Mouse (Mus musculus) bone marrow macrophage, adult 2 months (primary cell): ENCODE data around the gene Myh7b.

ENCODE experiments used
- CTCF ChIP-seq: IDR thresholded peaks from 2 replicates; pipeline ENCODE4 v1.5.1; 2012; ENCODE audit warnings: low read depth, mild to moderate bottlenecking, low read length, moderate library complexity
- POLR2A ChIP-seq: IDR thresholded peaks from 2 replicates; pipeline ENCODE4 v1.6.1; 2012; ENCODE audit warnings: mild to moderate bottlenecking, low read depth, low read length, borderline replicate concordance

DNA sequence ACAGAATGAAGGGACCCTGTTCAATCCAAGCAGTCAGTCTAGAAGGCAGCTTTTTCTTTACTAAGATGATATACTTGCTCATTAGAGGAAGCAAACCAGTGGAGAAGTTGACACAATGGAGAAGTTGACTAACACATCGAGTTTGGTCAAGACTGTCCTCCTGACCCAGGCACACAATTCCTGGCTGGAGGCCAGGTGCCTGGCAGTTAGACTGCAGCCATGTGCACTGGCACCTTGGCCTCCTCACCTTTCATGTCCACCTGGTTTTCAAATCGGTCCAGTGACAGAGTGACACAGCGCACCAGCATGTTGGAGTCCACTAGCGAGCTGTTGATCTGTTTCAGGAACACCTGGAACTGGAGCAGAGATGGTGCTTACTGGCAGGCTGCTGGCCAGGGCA, 26.4 kb downstream of the Myh7b start:
- no peak for TF ChIP-seq CTCF
- TF ChIP-seq POLR2A, result no peak
